Mouse (Mus musculus): ENCODE results near the gene Tenm4.
"Not testable (repeated sequence)": the region's sequence is repeated elsewhere in the genome, so short reads cannot be mapped to it uniquely, and the experiment has no call there.

Tenm4 gene

GRCm38 (mm10) chr7:96899036-96899569 lies 728.1 kb downstream of the Tenm4 start:
- no peak for DNase-seq (ENCODE audit: low spot score in 2 of 2)

GRCm38 (mm10) chr7:96902183-96902582 lies 731.1 kb downstream of the Tenm4 start:
- no peak for DNase-seq (ENCODE audit: low spot score in 2 of 2)

- DNase-seq (ENCODE audit: low spot score in 2 of 2): no peak
Observed at GRCm38 (mm10) chr7:96903088-96903985, 732.3 kb downstream of the Tenm4 start.

DNA sequence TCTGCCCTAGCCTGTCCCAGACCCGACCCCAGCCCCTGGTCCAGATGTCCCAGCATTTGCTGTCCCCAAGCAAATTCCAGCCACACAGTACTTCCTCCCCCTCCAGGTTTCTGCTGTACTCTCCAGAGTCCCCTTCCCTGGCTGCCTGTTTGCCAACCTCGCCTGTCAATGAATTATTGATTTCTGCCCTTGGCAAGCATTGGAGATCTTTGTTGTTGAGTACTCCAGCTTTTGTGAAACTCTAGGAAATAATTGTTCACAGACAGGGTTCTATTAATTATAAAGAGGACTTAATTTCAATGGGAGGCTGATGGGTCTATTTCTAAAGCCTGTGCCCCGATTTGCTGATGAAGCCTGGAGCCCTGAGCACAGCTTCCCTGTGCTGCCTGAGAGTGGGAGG lies 733.4 kb downstream of the Tenm4 start:
- DNase-seq (ENCODE audit: low spot score in 2 of 2): no peak

DNA sequence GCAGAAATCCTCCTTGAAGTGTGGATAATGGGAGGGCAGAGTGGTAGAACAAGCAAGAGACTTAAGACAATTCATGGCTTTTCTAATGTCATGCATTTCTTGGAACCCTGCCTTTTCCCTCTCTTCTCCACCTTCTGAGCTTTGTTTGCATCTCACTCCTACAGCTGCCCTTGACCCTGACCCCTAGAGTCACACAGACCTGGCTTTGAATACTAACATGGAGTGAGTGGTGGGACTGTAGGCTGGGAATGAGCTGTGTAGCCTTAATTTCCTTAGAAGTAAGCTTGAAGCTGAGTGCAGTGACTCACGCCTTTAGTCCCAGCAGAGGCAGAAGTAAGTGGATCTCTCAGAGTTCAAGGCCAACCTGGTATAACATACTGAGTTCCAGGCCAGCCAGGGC lies 733.9 kb downstream of the Tenm4 start:
- no peak for DNase-seq (ENCODE audit: low spot score in 2 of 2)

DNA sequence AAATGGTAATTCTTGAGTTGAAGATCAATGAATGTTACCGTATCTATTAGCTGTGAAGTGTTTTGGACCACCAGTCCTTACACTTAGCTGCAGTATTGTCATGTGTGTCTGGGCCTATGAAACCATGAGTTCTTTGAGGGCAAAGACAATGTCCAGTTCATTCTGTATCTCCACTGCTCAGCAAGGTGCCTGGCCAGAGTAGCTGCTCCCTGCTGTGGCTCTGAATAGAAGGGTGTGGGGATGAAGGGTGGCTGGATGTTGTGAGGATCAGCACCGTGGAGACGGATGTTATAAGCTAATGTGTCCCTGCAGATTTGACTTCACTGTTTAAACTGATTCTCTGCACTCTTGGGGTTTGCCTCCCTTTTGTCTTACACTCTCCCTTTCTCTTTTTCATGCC lies 734.4 kb downstream of the Tenm4 start:
- DNase-seq (ENCODE audit: low spot score in 2 of 2): no peak

GRCm38 (mm10) chr7:96906216-96906615 lies 735.2 kb downstream of the Tenm4 start:
- no peak for DNase-seq (ENCODE audit: low spot score in 2 of 2)

- no peak for DNase-seq (ENCODE audit: low spot score in 2 of 2)
Observed at GRCm38 (mm10) chr7:96907971-96908680, 737.1 kb downstream of the Tenm4 start.

DNA sequence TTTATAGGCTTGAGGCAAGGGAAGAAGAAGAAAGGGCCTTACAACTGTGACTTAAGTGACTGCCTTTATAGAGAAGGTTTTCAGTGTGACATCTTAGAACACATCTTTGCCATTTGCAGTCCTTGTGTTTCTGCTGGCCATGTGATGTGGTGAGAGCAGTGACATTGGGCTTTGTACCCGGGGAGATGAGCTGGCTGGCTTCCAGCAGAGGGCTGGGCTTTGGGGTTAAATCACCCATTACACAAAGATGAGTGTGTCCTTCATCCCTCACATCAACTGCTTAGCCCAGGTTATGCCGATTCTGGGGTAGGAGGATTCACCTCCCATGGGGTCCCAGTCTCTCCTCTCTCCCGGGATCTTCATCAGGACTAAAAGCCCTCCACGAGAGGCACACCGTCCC lies 738.8 kb downstream of the Tenm4 start:
- no peak for DNase-seq (ENCODE audit: low spot score in 2 of 2)

DNA sequence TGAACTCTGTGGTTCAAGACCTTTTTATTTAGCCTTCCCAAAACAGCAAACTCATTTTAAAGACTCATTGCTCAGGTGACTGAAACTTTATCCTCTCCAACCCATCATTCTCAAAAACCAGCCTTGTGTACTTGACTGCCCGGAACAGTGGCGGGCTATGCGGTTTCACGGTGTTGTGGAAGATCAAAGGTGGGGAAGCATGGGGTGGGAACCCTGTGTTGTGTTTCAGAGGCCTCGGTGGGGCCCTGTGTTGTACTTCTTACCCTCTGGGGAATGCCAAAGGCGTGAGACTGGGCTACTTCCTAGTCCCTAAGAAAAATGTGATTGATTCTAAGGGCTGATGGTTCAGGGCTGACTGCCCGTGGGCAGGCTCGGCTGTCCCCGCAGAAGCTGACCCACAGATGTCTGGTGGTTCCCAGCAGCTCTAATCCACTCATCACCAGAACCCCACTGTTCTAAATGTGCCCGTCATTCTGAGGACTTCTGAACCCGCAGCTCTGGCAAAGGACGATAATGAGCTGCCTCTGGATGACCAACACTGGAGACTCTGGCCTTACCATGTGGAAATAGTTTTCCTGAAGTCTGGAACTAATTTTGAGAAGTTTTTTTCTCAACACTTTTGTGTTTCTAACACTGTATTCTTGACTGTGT lies 739.4 kb downstream of the Tenm4 start:
- DNase-seq (ENCODE audit: low spot score in 2 of 2): no peak

- peak; percentile 81 to 82 for DNase-seq (ENCODE audit: low spot score in 2 of 2)
Observed at GRCm38 (mm10) chr7:96914031-96914430, 743.0 kb downstream of the Tenm4 start.

DNA sequence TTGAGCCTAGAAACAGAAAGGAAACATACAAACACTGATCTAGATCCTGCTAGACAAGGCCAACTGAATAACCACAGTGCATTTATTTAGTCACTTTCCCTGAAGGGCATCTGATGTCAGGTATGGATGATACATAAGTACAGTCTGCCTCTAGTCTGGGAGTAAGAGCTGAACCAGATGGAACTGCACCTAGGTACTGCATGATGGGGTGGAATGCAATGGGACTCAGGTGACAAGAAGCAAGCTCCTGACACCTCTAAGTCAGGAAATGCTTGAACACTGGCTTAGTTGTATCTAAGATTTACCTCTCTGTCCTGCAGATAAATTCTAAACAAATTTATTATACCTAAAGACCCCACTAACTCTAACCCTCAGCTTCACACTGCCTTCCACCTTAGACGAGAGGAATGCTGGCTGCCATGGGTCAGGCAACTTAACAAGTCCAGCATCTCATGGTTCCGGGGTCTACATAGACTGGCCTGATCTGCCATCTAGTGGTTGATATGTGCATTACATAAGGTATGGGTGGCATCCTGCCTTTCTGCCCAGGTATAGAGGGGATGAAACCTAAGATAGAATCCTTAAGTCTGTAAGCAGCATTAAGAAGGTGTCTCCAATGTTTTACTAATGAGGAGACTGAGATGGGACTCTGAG lies 744.5 kb downstream of the Tenm4 start:
- DNase-seq (ENCODE audit: low spot score in 2 of 2): peak; percentile 22 to 33

GRCm38 (mm10) chr7:96920447-96921095 lies 749.5 kb downstream of the Tenm4 start:
- DNase-seq (ENCODE audit: low spot score in 2 of 2): no peak

DNA sequence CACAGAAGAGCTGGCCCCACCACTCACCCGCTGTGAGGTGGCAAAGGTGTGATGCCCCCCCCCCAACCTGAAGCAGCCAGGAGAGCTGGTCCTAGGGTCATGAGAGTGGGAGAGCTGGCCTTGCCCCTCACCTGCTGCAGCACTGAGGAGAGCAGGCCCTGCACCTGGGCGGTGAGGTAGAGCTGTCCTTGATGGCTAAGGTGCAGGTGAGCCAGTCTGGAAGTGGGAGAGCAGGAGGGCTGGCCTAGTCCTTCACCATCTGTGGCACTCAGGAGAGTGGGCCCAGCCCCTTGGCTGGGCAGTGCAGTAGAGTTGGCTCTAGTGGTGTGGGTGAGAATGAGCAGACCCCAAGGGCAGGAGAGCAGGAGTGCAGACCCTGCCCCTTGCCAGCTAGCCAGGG lies 751.9 kb downstream of the Tenm4 start:
- DNase-seq (ENCODE audit: low spot score in 2 of 2): no peak

- no peak for DNase-seq (ENCODE audit: low spot score in 2 of 2)
Observed at GRCm38 (mm10) chr7:96943715-96944377, 772.8 kb downstream of the Tenm4 start.

DNA sequence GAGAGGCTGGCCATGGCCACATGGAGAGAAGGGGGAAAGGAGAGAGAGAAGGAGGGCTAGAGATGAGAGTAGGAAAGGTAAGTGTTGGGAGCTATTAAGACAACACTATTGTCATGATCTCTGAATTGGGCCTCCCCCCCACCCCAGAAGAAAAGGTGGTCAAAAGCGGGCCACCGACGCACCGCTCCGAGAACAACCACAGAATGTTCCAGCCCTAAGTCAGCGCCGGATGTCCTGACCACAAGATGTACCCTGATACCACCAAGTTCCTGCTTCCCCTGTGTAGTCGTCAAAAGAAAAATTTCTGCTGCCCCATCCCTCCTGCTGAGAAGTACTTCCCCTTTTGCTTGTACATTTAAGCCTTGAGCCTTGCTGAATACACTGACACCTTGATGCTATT lies 775.5 kb downstream of the Tenm4 start:
- DNase-seq (ENCODE audit: low spot score in 2 of 2): not testable (repeated sequence)

DNA sequence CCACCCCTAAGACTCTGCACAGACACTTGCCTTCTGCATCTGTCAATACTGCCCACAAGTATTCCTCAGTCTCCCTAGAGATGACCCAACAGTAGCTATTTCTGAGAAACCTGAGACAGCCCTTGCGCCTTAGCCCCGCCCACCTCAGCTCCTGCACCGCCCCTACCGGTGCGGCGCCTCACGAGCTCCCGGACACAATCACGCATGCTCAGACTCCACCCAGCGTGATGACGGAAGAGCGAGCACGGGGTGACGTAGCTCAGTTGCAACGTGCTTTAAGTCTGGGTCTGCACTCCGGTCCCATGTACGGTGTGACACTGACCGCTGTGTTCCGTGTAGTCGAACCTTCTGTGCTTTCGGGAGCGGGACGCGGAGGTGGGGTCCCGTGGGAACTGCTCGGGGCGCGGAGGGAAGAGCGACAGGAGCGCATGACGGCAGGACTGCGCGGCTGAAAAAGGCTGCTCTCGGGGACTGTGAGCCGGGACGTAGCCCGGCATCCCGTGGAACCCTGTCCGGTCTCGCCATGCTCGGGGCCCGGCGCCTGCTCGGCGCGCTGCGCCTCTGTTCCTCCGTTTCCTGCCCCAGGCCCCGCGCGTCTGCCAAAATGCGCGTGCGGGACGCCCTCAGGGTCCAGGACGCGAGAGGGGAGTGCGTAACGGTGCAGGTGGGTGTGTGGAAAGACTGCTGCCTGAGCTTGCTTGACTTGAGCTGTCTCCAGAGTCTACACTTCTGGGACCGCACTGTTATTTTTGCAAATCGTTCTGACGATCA lies 780.4 kb downstream of the Tenm4 start, which contains the start of gene Nars2:
Nars2 (plus strand) TSS at position 225 of the 771 bp plus-strand sequence.
- peak; percentile 83 to 89 for DNase-seq (ENCODE audit: low spot score in 2 of 2)

- DNase-seq (ENCODE audit: low spot score in 2 of 2): no peak
Observed at GRCm38 (mm10) chr7:96952094-96952493, 781.0 kb downstream of the Tenm4 start.

GRCm38 (mm10) chr7:96959168-96959567 lies 788.1 kb downstream of the Tenm4 start:
- DNase-seq (ENCODE audit: low spot score in 2 of 2): no peak

Data from urinary bladder, postnatal 36 days (tissue).